Mouse (Mus musculus) heart, embryonic 16.5 days (tissue): ENCODE data around the gene Gm20695. TPM values are rescaled to one million over a fixed set of nuclear protein-coding genes. Genes with fewer than 3 reads are reported as not detected.

Experiments used
- ATAC-seq: fragments of 200-750 bp; cut with Nextera tagmentation; replicated peaks from 2 replicates; pipeline ENCODE4 v1.8.0; 2017; ENCODE audit warnings: moderate number of reproducible peaks; ENCODE audit not compliant: insufficient read depth, low FRiP score; ENCODE audit errors: extremely low read depth
- H3K27ac ChIP-seq: fragments of 300-500 bp; sonication (generic); 2 replicates; pipeline ENCODE4 v1.5.1; 2014; ENCODE audit warnings: mild to moderate bottlenecking, low read length, control low read depth, moderate library complexity
- H3K27me3 ChIP-seq: fragments of 300-500 bp; sonication (generic); 2 replicates; pipeline ENCODE4 v1.6.1; 2014; ENCODE audit warnings: low read length, mixed read lengths; ENCODE audit not compliant: control insufficient read depth, insufficient read depth
- H3K36me3 ChIP-seq: fragments of 300-500 bp; sonication (generic); 2 replicates; pipeline ENCODE4 v1.6.1; 2014; ENCODE audit not compliant: control insufficient read depth, insufficient read depth
- H3K4me1 ChIP-seq: fragments of 300-500 bp; sonication (generic); 2 replicates; pipeline ENCODE4 v1.6.1; 2014; ENCODE audit warnings: low read length, mixed read lengths; ENCODE audit not compliant: control insufficient read depth, insufficient read depth
- H3K4me2 ChIP-seq: fragments of 300-500 bp; sonication (generic); 2 replicates; pipeline ENCODE4 v1.6.1; 2014; ENCODE audit warnings: low read depth, mild to moderate bottlenecking, control low read depth, low read length
- H3K4me3 ChIP-seq: fragments of 300-500 bp; sonication (generic); 2 replicates; pipeline ENCODE4 v1.5.1; 2014; ENCODE audit warnings: mild to moderate bottlenecking, control low read depth, low read length
- H3K9ac ChIP-seq: fragments of 300-500 bp; sonication (generic); 2 replicates; pipeline ENCODE4 v1.6.1; 2014; ENCODE audit warnings: low read length, control low read depth
- H3K9me3 ChIP-seq: fragments of 300-500 bp; sonication (generic); replicated peaks from 2 replicates; pipeline ENCODE4 v1.6.1; 2016; ENCODE audit warnings: low read length; ENCODE audit not compliant: control insufficient read depth
- WGBS: fragments of 180-500 bp; shearing (Covaris S2); extraction: QIAGEN DNeasy Blood & Tissue Kit; methylation state at CpG from one replicate; pipeline ENCODE4 v1.1.7; 2014; 5-methylcytosine and 5-hydroxymethylcytosine counted together
- polyA plus RNA-seq: library from polyadenylated mRNA; unstranded; fragments of >200 nt; fragmentation: Nextera tagmentation; extraction: Ambion mirVana; gene quantifications from 2 replicates; pipeline ENCODE4 v1.2.1, GENCODE M21; 2015

Gm20695 gene
- polyA plus RNA-seq, 1 experiment from 2014 or later = 0.26 TPM

DNA sequence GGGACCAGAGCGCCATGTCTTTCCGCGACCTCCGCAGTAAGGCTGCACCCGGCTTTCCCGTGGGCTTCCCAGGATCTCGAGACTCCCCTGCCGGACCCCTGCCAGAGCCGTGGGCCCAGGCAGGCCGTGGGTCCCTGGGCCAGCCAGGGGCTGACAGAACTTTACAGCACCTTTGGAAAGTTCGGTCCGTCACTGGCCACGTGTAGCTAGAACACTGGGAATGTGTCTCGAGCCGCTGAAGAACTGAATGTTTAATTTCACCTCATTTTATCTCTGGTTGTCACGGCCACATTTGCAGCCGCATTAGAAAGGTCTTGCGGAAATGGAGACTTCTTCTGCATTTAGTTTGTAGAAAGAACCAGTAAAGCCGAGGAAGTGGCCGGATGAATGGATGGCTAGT is 24.7 kb downstream of the Gm20695 start:
- Histone ChIP-seq H3K9me3 (no peaks in the 10 kb centered on the region), H3K27ac (peak overlapping the region; percentile 75)
- 6% methylated on average over 20 of the region's 20 CpGs for WGBS

DNA sequence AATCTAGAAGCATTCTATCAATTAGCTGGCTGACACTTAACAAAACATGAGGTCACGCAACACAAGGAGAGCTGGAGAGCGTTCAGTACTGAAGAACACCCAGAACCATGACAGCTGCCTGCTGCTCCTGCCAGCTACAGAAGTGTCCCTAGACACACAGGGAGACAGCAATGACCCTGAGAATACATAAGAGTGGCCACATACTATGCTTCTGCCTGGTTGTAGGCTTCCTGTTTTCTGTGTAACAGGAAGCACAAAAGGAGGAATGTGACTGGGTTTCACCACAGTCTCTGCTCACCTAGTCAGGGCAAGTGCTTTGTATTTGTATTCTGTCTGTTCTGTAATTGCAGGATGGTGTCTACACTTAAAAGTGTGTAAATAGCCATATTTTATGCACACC is 36.3 kb downstream of the Gm20695 start:
- ATAC-seq = no peak
- H3K27me3 ChIP-seq = no peaks in the 10 kb centered on the region
- H3K27ac ChIP-seq = no peak overlapping the region
- no peak overlapping the region for H3K9ac ChIP-seq
- H3K9me3 ChIP-seq = no peaks in the 10 kb centered on the region
- WGBS = 91% methylated on average over 2 of the region's 2 CpGs
- H3K4me3 ChIP-seq = no peak overlapping the region
- H3K4me1 ChIP-seq = no peaks in the 10 kb centered on the region
- peaks cover 28% of the 10 kb centered on the region for H3K36me3 ChIP-seq
- H3K4me2 ChIP-seq = no peak overlapping the region

More for the DNA sequence above, 24.7 kb downstream of the Gm20695 start:
- Histone ChIP-seq H3K9ac (peak overlapping the region; percentile 88), H3K27me3 (no peaks in the 10 kb centered on the region), H3K4me1 (peaks cover 5% of the 10 kb centered on the region), H3K4me3 (peak overlapping the region; percentile 84), H3K4me2 (peak overlapping the region; percentile 84), H3K36me3 (peaks cover 23% of the 10 kb centered on the region)
- no peak for ATAC-seq

DNA sequence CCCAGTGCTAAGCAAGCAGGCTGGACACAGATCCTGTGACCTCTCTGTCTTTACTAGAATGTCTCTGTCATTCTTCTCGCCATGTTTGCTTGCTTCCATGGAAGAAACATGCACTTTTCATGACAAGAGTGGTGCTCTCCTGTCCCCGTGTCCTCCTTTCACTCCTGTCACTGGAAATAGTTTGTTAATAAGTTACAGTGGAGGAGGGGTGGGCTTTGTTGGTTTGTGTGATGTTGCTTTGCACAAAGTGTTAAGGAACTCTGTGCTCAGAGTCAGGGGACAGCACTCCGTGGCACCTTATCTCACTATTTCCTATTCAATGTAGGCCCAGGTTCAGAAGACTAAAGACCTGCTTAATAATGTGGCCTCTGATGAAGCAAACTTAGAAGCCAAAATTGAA is 39.1 kb downstream of the Gm20695 start:
- 85% methylated on average over 3 of the region's 3 CpGs for WGBS
- H3K9me3 ChIP-seq = no peaks in the 10 kb centered on the region
- H3K27me3 ChIP-seq = no peaks in the 10 kb centered on the region
- H3K4me2 ChIP-seq = no peak overlapping the region
- H3K27ac ChIP-seq = no peak overlapping the region
- peaks cover 35% of the 10 kb centered on the region for H3K36me3 ChIP-seq
- H3K4me1 ChIP-seq = no peaks in the 10 kb centered on the region
- H3K9ac ChIP-seq = no peak overlapping the region
- no peak for ATAC-seq
- no peak overlapping the region for H3K4me3 ChIP-seq

DNA sequence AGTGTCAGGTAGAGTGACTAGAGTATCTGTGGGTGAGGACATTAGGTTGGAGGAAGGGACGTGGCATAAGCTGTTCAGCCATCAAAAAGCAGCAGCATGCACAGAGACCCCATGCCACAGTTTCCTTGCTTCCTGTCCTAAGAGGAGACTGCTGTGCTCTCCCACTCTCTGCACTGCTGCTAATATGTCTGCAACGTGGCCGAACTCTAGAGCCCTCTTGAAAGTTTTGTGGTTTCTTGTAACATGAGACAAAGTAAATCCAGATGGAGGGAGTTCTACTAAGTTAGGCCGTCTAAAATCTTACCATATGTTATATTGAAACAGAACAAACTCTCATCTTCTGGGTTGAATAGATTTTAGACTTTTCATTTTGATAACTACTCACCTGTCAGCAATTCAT is 39.5 kb downstream of the Gm20695 start:
- WGBS = 83% methylated on average over 4 of the region's 4 CpGs
- Histone ChIP-seq H3K4me1 (no peaks in the 10 kb centered on the region), H3K27me3 (no peaks in the 10 kb centered on the region), H3K4me3 (no peak overlapping the region), H3K4me2 (no peak overlapping the region), H3K9me3 (no peaks in the 10 kb centered on the region), H3K27ac (no peak overlapping the region), H3K9ac (no peak overlapping the region), H3K36me3 (peaks cover 36% of the 10 kb centered on the region)
- ATAC-seq = no peak

GRCm38 (mm10) chr16:3928582-3928981 is 44.1 kb downstream of the Gm20695 start:
- Histone ChIP-seq H3K36me3 (peaks cover 33% of the 10 kb centered on the region), H3K9me3 (no peaks in the 10 kb centered on the region), H3K4me3 (no peak overlapping the region), H3K4me1 (no peaks in the 10 kb centered on the region), H3K27ac (no peak overlapping the region), H3K4me2 (no peak overlapping the region), H3K9ac (no peak overlapping the region), H3K27me3 (no peaks in the 10 kb centered on the region)
- 46% methylated on average over 1 of the region's 1 CpGs for WGBS
- no peak for ATAC-seq

DNA sequence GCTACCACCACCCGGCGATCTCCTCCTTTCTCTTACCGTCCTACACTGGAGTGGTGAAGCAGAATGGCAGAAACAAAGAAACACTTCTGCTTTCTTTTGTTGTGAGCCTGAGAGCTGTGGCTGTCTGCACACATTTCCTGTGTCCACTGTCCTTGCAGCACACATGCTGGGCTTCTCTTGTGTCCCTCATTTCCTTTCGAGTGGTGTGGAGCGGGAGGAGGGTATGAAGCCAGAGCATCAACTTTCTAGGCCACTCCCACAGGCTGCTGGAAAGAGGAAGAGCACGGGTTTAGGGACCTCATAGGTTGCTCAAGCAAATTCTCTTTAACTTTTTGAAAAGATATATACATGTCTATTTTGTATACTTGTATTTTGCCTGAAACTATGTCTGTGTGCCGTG is 44.7 kb downstream of the Gm20695 start:
- WGBS = 72% methylated on average over 7 of the region's 7 CpGs
- Histone ChIP-seq H3K9ac (no peak overlapping the region), H3K27ac (no peak overlapping the region), H3K4me3 (no peak overlapping the region), H3K27me3 (no peaks in the 10 kb centered on the region), H3K36me3 (peaks cover 33% of the 10 kb centered on the region), H3K4me1 (no peaks in the 10 kb centered on the region), H3K9me3 (no peaks in the 10 kb centered on the region), H3K4me2 (no peak overlapping the region)
- ATAC-seq = no peak; the same call in 1 of the 2 replicates

DNA sequence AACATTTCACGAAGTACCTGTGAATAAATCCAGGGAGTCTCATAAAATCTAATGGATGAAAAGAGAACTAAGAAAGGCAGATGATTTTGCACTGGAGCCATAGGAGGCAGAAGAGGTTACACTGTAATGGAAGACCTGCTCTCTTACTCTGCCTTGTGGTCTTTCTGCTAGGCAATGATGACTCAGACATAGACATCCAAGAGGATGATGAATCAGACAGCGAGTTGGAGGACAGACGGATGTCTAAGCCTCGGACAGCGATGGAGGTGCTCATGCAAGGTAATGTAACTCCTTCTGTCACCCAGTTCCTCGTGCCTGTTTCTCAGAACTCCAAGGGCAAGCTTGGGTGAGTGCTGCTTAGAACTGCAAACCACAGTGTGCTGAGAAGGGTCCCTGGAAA is 49.1 kb downstream of the Gm20695 start:
- no peak overlapping the region for H3K9ac ChIP-seq
- H3K36me3 ChIP-seq = peaks cover 34% of the 10 kb centered on the region
- H3K4me3 ChIP-seq = no peak overlapping the region
- no peak overlapping the region for H3K4me2 ChIP-seq
- no peaks in the 10 kb centered on the region for H3K27me3 ChIP-seq
- no peaks in the 10 kb centered on the region for H3K9me3 ChIP-seq
- no peak overlapping the region for H3K27ac ChIP-seq
- ATAC-seq = no peak
- H3K4me1 ChIP-seq = no peaks in the 10 kb centered on the region
- 86% methylated on average over 6 of the region's 6 CpGs for WGBS

DNA sequence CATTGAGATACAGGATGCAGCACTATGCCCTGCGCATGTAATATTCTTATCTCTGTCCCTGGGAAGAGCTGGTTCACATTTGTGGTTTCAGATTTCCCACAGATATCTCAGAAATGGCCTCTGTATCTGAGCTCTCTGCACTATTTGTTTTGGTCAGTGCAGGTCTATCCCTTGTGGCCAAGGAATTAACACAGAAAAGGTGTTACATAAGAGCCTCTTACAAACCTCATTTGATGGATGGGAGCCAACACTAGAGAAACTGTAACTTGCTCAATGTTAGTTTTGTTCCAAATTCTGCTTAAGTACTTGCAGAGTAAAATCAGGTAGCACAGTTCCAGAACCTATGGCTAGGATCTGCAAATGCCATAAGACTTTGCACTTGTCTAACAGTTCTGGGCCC is 49.6 kb downstream of the Gm20695 start:
- no peaks in the 10 kb centered on the region for H3K4me1 ChIP-seq
- H3K4me3 ChIP-seq = no peak overlapping the region
- 89% methylated on average over 1 of the region's 1 CpGs for WGBS
- no peak overlapping the region for H3K27ac ChIP-seq
- peaks cover 32% of the 10 kb centered on the region for H3K36me3 ChIP-seq
- H3K4me2 ChIP-seq = no peak overlapping the region
- H3K27me3 ChIP-seq = no peaks in the 10 kb centered on the region
- H3K9me3 ChIP-seq = no peaks in the 10 kb centered on the region
- no peak overlapping the region for H3K9ac ChIP-seq
- no peak for ATAC-seq

GRCm38 (mm10) chr16:3934701-3935100 is 50.3 kb downstream of the Gm20695 start:
- H3K9me3 ChIP-seq = no peaks in the 10 kb centered on the region
- H3K4me2 ChIP-seq = no peak overlapping the region
- H3K27me3 ChIP-seq = no peaks in the 10 kb centered on the region
- H3K9ac ChIP-seq = no peak overlapping the region
- 87% methylated on average over 4 of the region's 4 CpGs for WGBS
- no peaks in the 10 kb centered on the region for H3K4me1 ChIP-seq
- H3K4me3 ChIP-seq = no peak overlapping the region
- no peak for ATAC-seq
- no peak overlapping the region for H3K27ac ChIP-seq
- H3K36me3 ChIP-seq = peaks cover 32% of the 10 kb centered on the region

DNA sequence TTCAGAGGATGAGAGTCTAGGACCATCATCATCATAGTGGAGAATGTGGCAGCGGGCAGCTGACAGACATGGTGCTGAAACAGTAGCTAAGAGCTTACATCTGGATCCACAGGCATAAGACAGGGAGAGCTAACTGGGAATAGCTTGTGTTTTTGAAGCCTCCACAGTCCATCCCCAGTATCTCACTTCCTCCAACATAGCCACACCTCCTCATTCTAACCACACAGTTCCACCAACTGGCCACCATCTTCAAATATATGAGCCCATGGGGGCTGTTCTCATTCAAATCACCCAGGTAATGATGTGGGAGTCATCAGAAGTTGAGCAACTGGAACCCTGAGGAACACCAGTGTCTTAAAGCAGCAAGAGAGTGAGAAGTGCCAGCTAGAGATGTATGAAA is 66.7 kb downstream of the Gm20695 start:
- Histone ChIP-seq H3K4me2 (no peak overlapping the region), H3K36me3 (no peaks in the 10 kb centered on the region), H3K4me3 (no peak overlapping the region), H3K27me3 (no peaks in the 10 kb centered on the region), H3K9ac (no peak overlapping the region), H3K9me3 (no peaks in the 10 kb centered on the region), H3K4me1 (no peaks in the 10 kb centered on the region), H3K27ac (no peak overlapping the region)
- no peak for ATAC-seq
- WGBS = 96% methylated on average over 1 of the region's 1 CpGs
